Mouse (Mus musculus) retina, adult 2 months (tissue): ENCODE measurements around the gene Gm3952.
A peak's percentile ranks its signal among the peaks of the same experiment; 100 is the strongest.

ENCODE experiments used
- DNase-seq: peaks from one replicate; pipeline ENCODE4 v3.0.0-alpha.2; 2012; ENCODE audit warnings: low read depth, low spot score

The Gm3952 gene

GRCm38 (mm10) chr8:128798594-128798993 lies at the start of gene Gm3952:
Gm3952 (minus strand) TSS chr8:128798694.
- no peak for DNase-seq

GRCm38 (mm10) chr8:128843749-128844148 lies 45.3 kb upstream of the Gm3952 start:
- no peak for DNase-seq

- no peak for DNase-seq
These were observed 14.0 kb upstream of the Gm3952 start for GRCm38 (mm10) chr8:128812521-128812920.

GRCm38 (mm10) chr8:128735692-128736091 lies 62.8 kb downstream of the Gm3952 start:
- DNase-seq = no peak

- DNase-seq = no peak
These were observed 64.4 kb downstream of the Gm3952 start for GRCm38 (mm10) chr8:128734118-128734517.

- no peak for DNase-seq
These were observed 66.2 kb downstream of the Gm3952 start for GRCm38 (mm10) chr8:128732254-128732653.

GRCm38 (mm10) chr8:128727213-128727612 lies 71.3 kb downstream of the Gm3952 start:
- no peak for DNase-seq

GRCm38 (mm10) chr8:128724819-128725218 lies 73.7 kb downstream of the Gm3952 start:
- peak; percentile 15 for DNase-seq

GRCm38 (mm10) chr8:128716184-128716583 lies 82.3 kb downstream of the Gm3952 start:
- no peak for DNase-seq

- no peak for DNase-seq
These were observed 89.2 kb downstream of the Gm3952 start for GRCm38 (mm10) chr8:128709261-128709660.

- no peak for DNase-seq
These were observed 93.7 kb downstream of the Gm3952 start for GRCm38 (mm10) chr8:128704836-128705235.

GRCm38 (mm10) chr8:128704376-128704775 lies 94.1 kb downstream of the Gm3952 start:
- no peak for DNase-seq

GRCm38 (mm10) chr8:128697945-128698344 lies 100.5 kb downstream of the Gm3952 start:
- DNase-seq = no peak

DNA sequence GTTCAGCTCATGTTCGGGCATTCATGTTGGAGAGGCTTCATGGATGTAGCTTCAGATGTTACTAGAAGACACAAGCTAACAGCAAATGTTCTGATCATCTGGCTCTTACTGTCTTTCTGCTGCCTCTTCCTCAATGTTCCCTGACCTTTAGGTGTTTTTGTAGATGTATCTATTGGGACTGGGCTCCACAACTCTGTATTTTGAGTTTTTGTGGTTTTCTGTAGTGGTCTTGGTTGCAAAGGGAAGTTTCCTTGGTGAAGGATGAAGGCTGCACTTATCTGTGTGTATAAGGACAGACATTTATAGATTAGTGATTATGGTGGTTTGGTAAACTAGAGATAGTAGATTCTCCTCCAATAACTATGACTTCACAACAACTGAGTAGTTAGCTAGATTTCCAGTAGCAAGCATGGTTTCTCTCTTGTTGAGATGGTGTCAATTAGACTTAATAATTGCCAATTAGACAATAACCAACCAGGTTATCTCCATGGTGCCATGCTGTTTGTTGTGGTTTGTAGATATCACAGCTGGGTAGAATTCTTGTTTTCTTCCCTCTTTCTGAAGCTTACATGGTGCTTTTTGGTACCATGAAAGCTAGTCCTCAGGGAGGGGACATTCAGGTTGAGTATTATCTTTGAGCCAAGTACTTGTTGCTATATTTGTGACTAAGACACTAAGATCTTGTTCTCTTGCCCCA lies 101.6 kb downstream of the Gm3952 start:
- no peak for DNase-seq
